Mouse (Mus musculus): ENCODE data around the gene Cdc34.
"Not testable (repeated sequence)": the region's sequence is repeated elsewhere in the genome, so short reads cannot be mapped to it uniquely, and the experiment has no call there.

Gene Cdc34

GRCm38 (mm10) chr10:79695231-79696128, 13.5 kb downstream of the Cdc34 start:
- DNase-seq (ENCODE audit: low spot score), result peak; percentile 81

- no peak for DNase-seq (ENCODE audit: low spot score)
Observed at GRCm38 (mm10) chr10:79696129-79696651, 14.2 kb downstream of the Cdc34 start.

- no peak for DNase-seq (ENCODE audit: low spot score)
Observed at GRCm38 (mm10) chr10:79697916-79698315, 15.9 kb downstream of the Cdc34 start.

- no peak for DNase-seq (ENCODE audit: low spot score)
Observed at GRCm38 (mm10) chr10:79698459-79698858, 16.5 kb downstream of the Cdc34 start.

DNA sequence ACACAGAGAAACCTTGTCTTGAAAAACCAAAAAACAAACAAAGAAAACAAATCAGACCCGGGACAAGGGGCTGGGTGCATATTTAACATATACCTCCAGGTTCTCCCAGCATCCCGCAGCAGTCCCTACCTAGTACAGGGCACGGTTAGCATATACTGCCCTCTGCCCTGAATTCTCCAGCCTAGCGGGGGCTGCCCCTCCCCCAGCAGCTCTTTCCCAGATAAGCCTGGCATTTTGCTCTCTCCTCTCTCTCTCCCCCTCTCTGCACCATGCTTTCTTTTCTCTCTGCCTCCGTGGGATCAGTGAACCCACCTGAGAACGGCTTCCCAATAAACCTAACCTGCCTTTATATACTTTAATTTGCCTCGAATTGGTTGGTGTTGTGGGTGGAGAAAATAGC, 18.7 kb downstream of the Cdc34 start:
- no peak for DNase-seq (ENCODE audit: low spot score)

DNA sequence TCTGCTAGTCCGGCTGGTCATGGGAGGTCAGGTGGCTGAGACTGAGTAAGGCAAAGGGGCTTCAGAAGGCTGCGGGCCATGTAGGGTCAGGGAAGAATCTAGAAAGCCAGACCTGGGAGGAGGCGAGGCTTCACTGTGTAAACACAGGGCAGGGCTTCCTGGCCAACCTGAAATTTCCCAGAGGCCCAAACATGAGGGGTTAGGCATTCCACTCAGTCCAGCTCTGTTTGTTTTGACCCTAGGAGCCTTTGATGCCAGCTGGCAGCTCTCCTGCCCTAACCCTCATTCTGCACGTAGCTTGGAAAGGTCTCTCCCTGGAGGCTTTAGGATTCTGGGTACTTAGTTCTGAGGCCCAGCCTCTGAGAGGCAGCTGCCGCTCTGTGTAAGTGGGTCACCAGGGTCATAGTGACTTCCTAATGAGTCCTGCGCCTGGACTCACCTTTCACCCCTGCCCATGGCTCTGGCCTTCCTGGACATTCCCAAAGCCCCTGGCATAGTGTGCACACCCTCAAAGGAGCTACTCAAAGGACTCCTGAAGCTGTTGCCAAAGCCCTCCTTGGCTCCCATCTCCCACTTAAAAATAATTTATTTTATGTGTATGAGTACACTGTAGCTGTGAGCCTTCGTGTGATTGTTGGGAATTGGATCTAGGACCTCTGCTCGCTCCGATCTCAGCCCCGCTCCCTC, 19.6 kb downstream of the Cdc34 start:
- DNase-seq (ENCODE audit: low spot score), result peak; percentile 61

- DNase-seq (ENCODE audit: low spot score), result not testable (repeated sequence)
Observed at GRCm38 (mm10) chr10:79702970-79703369, 21.0 kb downstream of the Cdc34 start.

- no peak for DNase-seq (ENCODE audit: low spot score)
Observed at GRCm38 (mm10) chr10:79703541-79703940, 21.5 kb downstream of the Cdc34 start.

- peak; percentile 99 for DNase-seq (ENCODE audit: low spot score)
Observed at GRCm38 (mm10) chr10:79704065-79704969, 22.3 kb downstream of the Cdc34 start, which contains the start of gene Bsg. Gene Bsg, plus strand, starts transcription at chr10:79704491.

DNA sequence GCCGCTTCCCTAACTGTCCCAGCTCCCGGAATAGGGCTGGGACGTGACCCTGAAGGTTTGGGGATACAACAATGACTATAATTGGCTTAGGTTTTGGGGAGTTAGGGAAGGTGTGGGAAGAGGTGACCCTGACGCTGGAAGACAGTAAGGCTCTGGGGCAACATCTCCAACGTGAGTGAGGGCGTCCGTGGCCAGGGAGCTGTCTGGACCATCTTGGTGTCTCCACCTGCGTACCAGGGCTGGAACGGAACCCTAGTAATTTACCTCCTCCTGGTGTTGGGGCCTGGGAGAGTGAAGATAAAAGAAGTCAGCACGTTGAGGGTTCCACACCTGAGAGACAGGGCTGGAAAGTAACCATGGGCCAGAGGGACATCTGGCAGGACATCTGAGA, 23.0 kb downstream of the Cdc34 start:
- DNase-seq (ENCODE audit: low spot score), result no peak

- DNase-seq (ENCODE audit: low spot score), result no peak
Observed at GRCm38 (mm10) chr10:79705951-79706350, 24.0 kb downstream of the Cdc34 start.

DNA sequence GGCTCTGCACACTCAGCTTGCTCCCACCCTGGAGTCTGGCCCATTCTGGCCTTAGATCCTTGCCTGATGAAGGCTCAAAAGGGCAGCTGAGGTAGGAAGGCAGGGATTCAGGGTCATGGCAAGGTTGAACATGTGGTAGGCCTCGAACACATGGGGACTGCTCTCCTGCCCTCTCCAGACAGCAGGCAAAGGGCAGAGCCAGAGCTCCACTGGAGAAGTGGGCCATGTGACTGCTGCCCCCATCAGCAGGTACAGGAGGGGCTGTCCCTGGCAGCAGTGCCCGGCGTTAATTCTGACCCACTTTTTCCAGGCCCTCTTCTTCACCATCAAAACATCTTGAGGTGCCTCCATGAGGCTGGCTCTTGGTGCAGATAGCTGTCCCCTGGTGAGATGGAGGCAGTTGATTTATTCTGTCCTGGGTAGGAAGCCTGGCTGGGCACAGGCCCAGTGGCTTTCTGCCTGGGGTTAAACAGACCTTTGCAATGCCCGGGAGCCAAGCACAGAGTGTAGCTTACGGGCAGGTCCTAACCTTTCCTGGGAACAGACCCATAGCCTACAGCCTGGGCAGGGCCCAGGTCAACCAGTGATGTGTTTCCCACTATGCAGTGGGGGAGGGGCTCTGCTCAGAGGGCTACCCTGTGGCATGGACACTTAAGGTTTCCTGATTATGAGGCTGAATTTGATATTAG, 24.6 kb downstream of the Cdc34 start:
- DNase-seq (ENCODE audit: low spot score), result no peak

GRCm38 (mm10) chr10:79707162-79707561, 25.2 kb downstream of the Cdc34 start:
- DNase-seq (ENCODE audit: low spot score), result no peak

GRCm38 (mm10) chr10:79707759-79708158, 25.8 kb downstream of the Cdc34 start:
- no peak for DNase-seq (ENCODE audit: low spot score)

DNA sequence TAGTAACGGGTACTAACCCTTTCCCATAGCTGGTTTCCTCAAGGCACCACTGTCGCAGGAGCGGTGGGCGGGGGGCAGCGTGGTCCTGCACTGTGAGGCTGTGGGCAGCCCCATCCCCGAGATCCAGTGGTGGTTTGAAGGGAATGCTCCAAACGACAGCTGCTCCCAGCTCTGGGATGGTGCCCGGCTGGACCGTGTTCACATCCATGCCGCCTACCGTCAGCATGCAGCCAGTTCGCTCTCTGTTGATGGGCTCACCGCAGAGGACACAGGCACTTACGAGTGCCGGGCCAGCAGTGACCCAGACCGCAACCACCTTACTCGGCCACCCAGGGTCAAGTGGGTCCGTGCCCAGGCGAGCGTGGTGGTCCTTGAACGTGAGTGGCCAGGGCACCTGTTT, 26.7 kb downstream of the Cdc34 start:
- DNase-seq (ENCODE audit: low spot score), result no peak

DNA sequence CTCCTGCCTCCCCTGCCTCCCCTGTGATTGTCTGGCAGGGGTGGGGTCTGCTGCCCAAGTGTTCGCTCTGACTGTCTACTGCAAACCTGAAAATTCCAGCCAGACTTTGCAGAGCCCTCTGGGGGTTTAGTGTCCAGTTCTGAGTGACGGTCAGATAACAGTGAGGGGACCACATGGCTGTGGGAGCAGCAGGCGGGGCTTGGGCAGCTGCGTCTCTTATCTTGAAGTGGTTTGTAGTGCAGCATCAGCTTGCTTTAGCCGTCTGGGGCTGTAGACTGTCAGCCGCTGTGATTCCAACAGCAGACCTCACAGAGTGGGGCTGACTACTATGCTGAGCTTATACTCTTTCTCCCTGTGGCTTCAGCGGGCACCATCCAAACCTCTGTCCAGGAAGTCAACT, 27.3 kb downstream of the Cdc34 start:
- DNase-seq (ENCODE audit: low spot score), result no peak

GRCm38 (mm10) chr10:79712029-79712428, 30.0 kb downstream of the Cdc34 start:
- no peak for DNase-seq (ENCODE audit: low spot score)

- DNase-seq (ENCODE audit: low spot score), result peak; percentile 83
Observed at GRCm38 (mm10) chr10:79712499-79713126, 30.6 kb downstream of the Cdc34 start.

GRCm38 (mm10) chr10:79713163-79713562, 31.2 kb downstream of the Cdc34 start:
- no peak for DNase-seq (ENCODE audit: low spot score)

DNA sequence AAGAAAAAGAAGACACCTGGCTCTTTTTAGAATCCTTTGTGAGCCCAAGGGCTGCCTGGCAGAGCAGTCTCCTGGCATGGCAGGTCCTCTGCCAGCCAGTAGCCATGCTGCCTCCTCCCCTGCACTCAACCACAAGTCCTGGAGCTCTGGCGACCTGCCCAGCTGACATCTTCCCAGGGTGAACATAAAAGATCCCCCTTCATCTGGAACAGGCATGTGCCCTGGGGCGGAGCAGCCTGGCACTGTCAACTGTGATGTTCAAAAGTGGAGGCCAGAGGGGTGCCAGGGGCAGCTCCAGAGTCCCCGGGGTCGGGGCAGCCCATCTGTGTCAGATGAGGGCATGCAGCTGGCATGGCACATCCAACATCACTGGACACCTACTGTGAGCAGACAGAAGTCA, 33.0 kb downstream of the Cdc34 start:
- DNase-seq (ENCODE audit: low spot score), result no peak

Data from urinary bladder, postnatal 14 days (tissue).